Mouse (Mus musculus): ENCODE measurements around the gene Coro1b. TPM values are rescaled to one million over a fixed set of nuclear protein-coding genes. Genes with fewer than 3 reads are reported as not detected.
A peak's percentile ranks its signal among the peaks of the same experiment; 100 is the strongest.
"Not testable (repeated sequence)": the region's sequence is repeated elsewhere in the genome, so short reads cannot be mapped to it uniquely, and the experiment has no call there.

Gene Coro1b
- polyA plus RNA-seq, 1 experiment = 114 TPM

- TF ChIP-seq CTCF (IDR thresholded peaks at IDR 0.05; ENCODE audit: control insufficient read depth, insufficient read depth, low read length) (no peak), POLR2A (IDR thresholded peaks at IDR 0.05; ENCODE audit: borderline replicate concordance, control insufficient read depth, low read depth, low read length) (peak; percentile 39; the same call in 1 of the 2 replicates)
- 53% methylated on average over 5 of the region's 5 CpGs for WGBS
- Histone ChIP-seq H3K4me3 (replicated peaks; ENCODE audit: control insufficient read depth, low read depth, low read length) (peak overlapping the region; percentile 69), H3K27ac (ENCODE audit: control insufficient read depth, insufficient read depth, low read depth, low read length, poor library complexity) (peak overlapping the region; percentile 57), H3K4me1 (ENCODE audit: control insufficient read depth, insufficient read depth, low read length) (peaks cover 4% of the 10 kb centered on the region; the same call in 1 of the 2 replicates)
Measured at GRCm38 (mm10) chr19:4131075-4131474, 17.3 kb upstream of the Coro1b start.

- no peak for TF ChIP-seq POLR2A (IDR thresholded peaks at IDR 0.05; ENCODE audit: borderline replicate concordance, control insufficient read depth, low read depth, low read length)
- TF ChIP-seq CTCF (IDR thresholded peaks at IDR 0.05; ENCODE audit: control insufficient read depth, insufficient read depth, low read length) = peak; percentile 47; the same call in 1 of the 2 replicates
- Histone ChIP-seq H3K27ac (ENCODE audit: control insufficient read depth, insufficient read depth, low read depth, low read length, poor library complexity) (peak overlapping the region; percentile 47), H3K4me3 (replicated peaks; ENCODE audit: control insufficient read depth, low read depth, low read length) (no peak overlapping the region), H3K4me1 (ENCODE audit: control insufficient read depth, insufficient read depth, low read length) (peaks cover 3% of the 10 kb centered on the region; the same call in 1 of the 2 replicates)
- WGBS = 93% methylated on average over 2 of the region's 2 CpGs
Measured at GRCm38 (mm10) chr19:4131768-4132167, 16.7 kb upstream of the Coro1b start.

GRCm38 (mm10) chr19:4134354-4134753 is 14.1 kb upstream of the Coro1b start:
- Histone ChIP-seq H3K27ac (ENCODE audit: control insufficient read depth, insufficient read depth, low read depth, low read length, poor library complexity) (no peak overlapping the region), H3K4me3 (replicated peaks; ENCODE audit: control insufficient read depth, low read depth, low read length) (no peak overlapping the region), H3K4me1 (ENCODE audit: control insufficient read depth, insufficient read depth, low read length) (no peaks in the 10 kb centered on the region; the same call in none of the 2 replicates)
- no peak for TF ChIP-seq CTCF (IDR thresholded peaks at IDR 0.05; ENCODE audit: control insufficient read depth, insufficient read depth, low read length)
- TF ChIP-seq POLR2A (IDR thresholded peaks at IDR 0.05; ENCODE audit: borderline replicate concordance, control insufficient read depth, low read depth, low read length) = no peak
- WGBS = 88% methylated on average over 4 of the region's 4 CpGs

GRCm38 (mm10) chr19:4135229-4135962 is 13.0 kb upstream of the Coro1b start:
- not testable (repeated sequence) for H3K4me3 ChIP-seq (replicated peaks; ENCODE audit: control insufficient read depth, low read depth, low read length); H3K4me1 ChIP-seq (ENCODE audit: control insufficient read depth, insufficient read depth, low read length)
- H3K27ac ChIP-seq (ENCODE audit: control insufficient read depth, insufficient read depth, low read depth, low read length, poor library complexity) = peak overlapping the region; percentile 58
- 91% methylated on average over 6 of the region's 6 CpGs for WGBS

DNA sequence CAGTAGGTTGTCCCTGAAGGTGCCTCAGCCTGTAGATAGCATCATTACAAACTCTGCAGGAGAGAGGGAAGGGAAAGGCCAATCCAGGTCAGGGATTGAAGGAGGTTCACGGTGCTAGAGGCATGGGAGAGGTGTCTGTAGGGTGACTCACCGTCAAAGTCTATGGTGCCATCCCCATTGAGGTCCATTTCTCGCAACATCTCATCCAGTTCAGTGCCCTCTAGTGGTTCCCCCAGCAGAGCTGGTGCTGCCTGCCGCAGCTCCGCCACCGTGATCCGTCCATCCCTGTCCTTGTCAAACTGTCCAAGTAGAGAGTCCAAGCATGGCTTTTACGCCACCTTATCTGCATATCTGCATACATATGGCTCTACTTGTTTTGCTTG is 12.5 kb upstream of the Coro1b start:
- 14% methylated on average over 8 of the region's 8 CpGs for WGBS
- not testable (repeated sequence) for H3K4me3 ChIP-seq (replicated peaks; ENCODE audit: control insufficient read depth, low read depth, low read length)

DNA sequence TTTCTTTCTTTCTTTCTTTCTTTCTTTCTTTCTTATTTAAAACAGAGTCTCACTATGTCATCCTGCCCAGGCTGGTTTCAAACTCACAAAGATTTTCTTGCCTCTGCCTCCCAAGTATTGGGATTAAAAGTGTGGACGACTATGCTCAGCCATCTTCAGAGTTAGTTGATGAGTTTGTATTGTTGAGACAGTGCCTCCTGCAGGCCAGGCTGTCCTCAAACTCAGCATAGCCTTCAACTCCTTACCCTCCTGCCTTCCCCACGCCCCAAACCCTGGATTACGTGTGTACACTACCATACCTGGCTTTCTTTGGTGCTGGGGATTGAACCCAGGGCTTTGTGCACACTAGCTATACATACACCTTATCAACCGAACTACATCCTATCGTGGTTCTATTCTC is 12.0 kb upstream of the Coro1b start:
- no peak overlapping the region for H3K27ac ChIP-seq (ENCODE audit: control insufficient read depth, insufficient read depth, low read depth, low read length, poor library complexity)
- peak; percentile 32; the same call in 1 of the 2 replicates for TF ChIP-seq CTCF (IDR thresholded peaks at IDR 0.05; ENCODE audit: control insufficient read depth, insufficient read depth, low read length)
- no peak for TF ChIP-seq POLR2A (IDR thresholded peaks at IDR 0.05; ENCODE audit: borderline replicate concordance, control insufficient read depth, low read depth, low read length)
- 80% methylated on average over 5 of the region's 5 CpGs for WGBS
- H3K4me1 ChIP-seq (ENCODE audit: control insufficient read depth, insufficient read depth, low read length) = no peaks in the 10 kb centered on the region; the same call in none of the 2 replicates
- H3K4me3 ChIP-seq (replicated peaks; ENCODE audit: control insufficient read depth, low read depth, low read length) = no peak overlapping the region

More for the DNA sequence above, 12.5 kb upstream of the Coro1b start:
- not testable (repeated sequence) for H3K27ac ChIP-seq (ENCODE audit: control insufficient read depth, insufficient read depth, low read depth, low read length, poor library complexity); H3K4me1 ChIP-seq (ENCODE audit: control insufficient read depth, insufficient read depth, low read length)
- TF ChIP-seq CTCF (IDR thresholded peaks at IDR 0.05; ENCODE audit: control insufficient read depth, insufficient read depth, low read length) = peak; percentile 55; the same call in 1 of the 2 replicates

GRCm38 (mm10) chr19:4137913-4138312 is 10.5 kb upstream of the Coro1b start:
- 40% methylated on average over 5 of the region's 5 CpGs for WGBS
- Histone ChIP-seq H3K27ac (ENCODE audit: control insufficient read depth, insufficient read depth, low read depth, low read length, poor library complexity) (no peak overlapping the region), H3K4me1 (ENCODE audit: control insufficient read depth, insufficient read depth, low read length) (peaks cover under 1% of the 10 kb centered on the region), H3K4me3 (replicated peaks; ENCODE audit: control insufficient read depth, low read depth, low read length) (no peak overlapping the region)
- no peak for TF ChIP-seq POLR2A (IDR thresholded peaks at IDR 0.05; ENCODE audit: borderline replicate concordance, control insufficient read depth, low read depth, low read length)
- TF ChIP-seq CTCF (IDR thresholded peaks at IDR 0.05; ENCODE audit: control insufficient read depth, insufficient read depth, low read length) = no peak

DNA sequence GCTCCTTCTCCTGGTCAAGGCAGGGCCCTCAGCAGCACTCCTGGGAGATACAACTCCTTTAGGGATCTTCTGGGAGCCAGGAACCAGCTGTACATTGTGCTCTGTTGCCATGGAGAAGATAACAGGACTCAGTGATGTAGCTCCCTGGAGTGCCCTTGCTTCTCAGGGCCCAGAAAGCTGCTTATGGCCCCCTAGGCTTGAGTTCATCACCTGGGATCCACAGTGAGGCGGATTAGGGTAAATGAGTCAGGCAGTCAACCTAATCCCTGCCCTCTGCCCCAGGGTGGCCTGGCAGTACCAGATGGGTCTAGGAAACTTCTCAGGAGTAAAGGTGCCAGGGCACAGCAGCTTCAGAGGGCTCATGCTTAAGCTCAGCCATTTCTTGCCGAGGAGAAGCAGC is 9.0 kb upstream of the Coro1b start, which contains the start of gene Gpr152:
Gene Gpr152 (plus strand): TSS at position 342 of the 400 bp plus-strand sequence.
- 81% methylated on average over 2 of the region's 2 CpGs for WGBS
- Histone ChIP-seq H3K4me1 (ENCODE audit: control insufficient read depth, insufficient read depth, low read length) (peaks cover 2% of the 10 kb centered on the region), H3K27ac (ENCODE audit: control insufficient read depth, insufficient read depth, low read depth, low read length, poor library complexity) (no peak within 1 kb of the TSS), H3K4me3 (replicated peaks; ENCODE audit: control insufficient read depth, low read depth, low read length) (no peak within 1 kb of the TSS)
- TF ChIP-seq CTCF (IDR thresholded peaks at IDR 0.05; ENCODE audit: control insufficient read depth, insufficient read depth, low read length) = no peak
- TF ChIP-seq POLR2A (IDR thresholded peaks at IDR 0.05; ENCODE audit: borderline replicate concordance, control insufficient read depth, low read depth, low read length) = no peak

Data from bone marrow, adult 2 months (tissue).